Mouse (Mus musculus) left cerebral cortex, postnatal 10 days (tissue): ENCODE data around the gene Tle6. TPM values are rescaled to one million over a fixed set of nuclear protein-coding genes. Genes with fewer than 3 reads are reported as not detected.
A peak's percentile ranks its signal among the peaks of the same experiment; 100 is the strongest.

Experiments used
- DNase-seq, 2 experiments: peaks; one replicate each; pipeline ENCODE4 v3.0.0; 2021 to 2022; ENCODE audit warnings: low spot score in 2 of 2, mixed read lengths in 1 of 2; ENCODE audit errors: extremely low spot score in 1 of 2
- intact Hi-C: fragments of 180-260 bp; cut with DNase I; formaldehyde crosslinking; loops from one replicate; pipeline ENCODE4 v1.15.1; 2025
- total RNA-seq, 2 experiments: library from RNA; stranded (reverse); gene quantifications; 2 replicates each; pipeline ENCODE4 v1.2.3; 2021

The Tle6 gene
- total RNA-seq, 2 experiments from 2014 or later = 0.93 to 3.0 TPM

DNA sequence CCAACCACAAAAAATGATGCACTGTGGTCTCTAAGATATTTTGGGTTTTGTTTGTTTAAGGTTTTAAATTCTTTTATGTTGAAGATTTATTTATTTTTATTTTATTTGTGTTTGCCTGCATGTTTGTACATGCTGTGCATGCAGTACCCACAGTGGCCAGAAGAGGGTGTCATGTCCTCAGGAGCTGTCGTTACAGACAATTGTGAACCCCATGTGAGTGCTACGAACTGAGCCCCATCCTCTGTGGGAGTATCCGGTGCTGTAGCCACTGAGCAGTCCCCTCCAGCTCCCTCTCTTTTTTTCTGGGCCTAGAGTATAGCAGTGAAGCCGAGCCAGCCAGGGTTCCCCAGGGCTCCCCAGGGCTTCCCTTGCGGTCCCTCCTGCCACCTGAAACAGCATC is 47.6 kb downstream of the Tle6 start:
- DNase-seq = no peak
- intact Hi-C loops = loop anchor here (10.0 kb wide), 1 partner anchor 52 kb away; the partner anchor contains the start of genes BC025920 and Tle6

GRCm38 (mm10) chr10:81551597-81552102 is 49.2 kb downstream of the Tle6 start:
- intact Hi-C loops = loop anchor here (10.0 kb wide), 1 partner anchor 53 kb away; the partner anchor contains the start of genes BC025920 and Tle6
- peak; percentile 86 to 92 for DNase-seq

GRCm38 (mm10) chr10:81550257-81550656 is 50.6 kb downstream of the Tle6 start:
- intact Hi-C loops = loop anchor here (10.0 kb wide), 1 partner anchor 55 kb away; the partner anchor contains the start of genes BC025920 and Tle6
- peak in 1 of 2 experiments; percentile 74 for DNase-seq

- intact Hi-C loops = no loop called here
- no peak for DNase-seq
These were observed 51.9 kb downstream of the Tle6 start for GRCm38 (mm10) chr10:81548944-81549343.

DNA sequence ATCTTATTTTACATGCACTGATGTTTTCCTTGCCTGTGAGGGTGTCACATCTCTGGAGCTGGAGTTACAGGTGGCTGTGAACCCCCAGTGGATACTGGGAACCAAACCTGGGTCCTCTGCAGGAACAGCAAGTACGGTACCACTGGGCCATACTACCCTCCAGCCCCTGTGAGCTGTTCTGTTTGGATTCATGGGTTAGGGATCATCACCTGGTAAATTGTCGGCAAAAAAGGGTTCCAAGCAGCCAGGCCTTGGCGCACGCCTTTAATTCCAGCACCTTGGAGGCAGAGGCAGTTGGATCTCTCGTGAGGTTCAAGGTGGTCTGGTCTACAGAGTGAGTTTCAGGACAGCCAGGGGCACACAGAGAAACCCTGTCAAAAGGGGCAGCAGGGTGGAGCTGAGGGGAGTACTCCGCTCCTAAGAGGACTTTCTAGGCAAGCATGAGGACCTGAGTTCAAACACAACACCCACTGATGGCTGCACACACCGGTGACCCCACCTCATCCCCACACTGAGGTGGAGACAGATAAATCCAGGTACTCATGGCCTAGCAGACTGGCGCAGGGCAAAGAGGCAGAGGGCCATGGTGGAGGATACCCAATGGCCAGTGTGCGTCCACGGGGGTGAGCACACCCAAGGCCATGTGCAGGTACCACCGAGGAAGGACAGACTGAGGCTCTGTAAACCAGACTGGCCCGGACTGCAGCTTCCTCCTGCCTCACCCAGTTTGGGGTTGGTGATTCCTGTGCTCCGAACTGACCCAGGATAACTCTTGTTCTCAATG is 53.9 kb downstream of the Tle6 start:
- intact Hi-C loops = no loop called here
- no peak for DNase-seq

DNA sequence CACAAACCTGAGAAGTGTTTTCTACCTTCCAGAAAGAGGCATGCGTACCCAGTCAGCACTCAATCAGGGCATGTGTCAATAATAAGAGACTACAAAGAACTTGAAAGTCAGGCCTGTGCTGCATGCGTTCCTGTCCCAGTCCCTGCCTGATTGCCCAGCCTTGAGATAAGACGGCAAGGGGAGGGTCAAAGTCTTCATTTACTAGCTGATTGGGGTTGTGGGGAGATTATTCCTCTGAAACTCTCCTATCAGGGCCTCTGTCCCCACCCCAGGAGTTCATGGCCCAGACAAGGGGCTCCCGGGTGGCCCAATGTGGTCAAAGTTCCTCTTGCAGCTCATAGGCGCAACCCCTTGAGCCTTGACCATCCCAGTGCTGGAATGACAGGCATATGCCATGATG is 54.5 kb downstream of the Tle6 start:
- intact Hi-C loops = no loop called here
- DNase-seq = no peak

- intact Hi-C loops = no loop called here
These were observed 55.6 kb downstream of the Tle6 start, which contains the start of gene Gna11 for GRCm38 (mm10) chr10:81545161-81545747. Gene Gna11 (minus strand): TSS chr10:81545190.

DNA sequence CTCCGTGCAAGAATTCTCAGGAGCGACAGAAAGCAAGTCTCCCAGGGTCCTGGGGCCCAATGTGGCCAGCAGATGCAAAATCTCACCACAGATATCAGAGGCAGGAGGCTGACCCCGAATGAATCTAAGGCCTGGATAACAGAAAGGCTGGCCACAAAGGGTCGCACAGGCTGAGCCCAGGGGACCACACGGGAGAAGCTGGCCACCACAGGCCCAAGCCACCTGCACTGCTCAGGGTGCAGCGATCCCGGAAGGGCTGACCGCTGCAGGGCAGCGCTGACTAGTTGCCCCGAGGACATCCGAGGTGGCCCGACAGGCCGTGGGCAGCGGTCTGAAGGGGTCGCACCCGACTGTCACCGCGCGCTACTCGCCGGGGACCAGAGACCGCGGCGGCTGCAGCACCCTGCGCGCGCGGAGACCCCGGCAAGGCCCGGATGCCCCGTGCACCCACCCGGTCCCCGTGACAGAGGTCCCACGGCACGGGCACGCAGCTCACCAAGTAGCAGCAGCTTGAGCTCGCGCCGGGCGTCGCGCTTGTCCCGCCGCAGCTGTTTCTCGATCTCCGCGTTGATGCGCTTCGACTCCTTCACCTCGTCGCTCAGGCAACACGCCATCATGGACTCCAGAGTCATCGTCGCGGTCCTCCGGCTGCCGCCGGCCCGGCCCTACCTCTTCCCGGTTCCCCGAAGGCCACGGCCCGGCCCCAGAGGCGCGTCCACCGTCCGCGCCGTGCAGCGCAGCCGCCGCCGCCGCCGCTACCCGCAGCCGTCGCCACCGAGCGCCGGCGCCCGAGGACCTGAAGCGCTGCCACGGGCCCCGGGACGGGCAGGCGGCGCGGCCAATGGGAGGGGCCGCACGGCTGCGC is 56.3 kb downstream of the Tle6 start:
- no peak for DNase-seq
- intact Hi-C loops = no loop called here

More at GRCm38 (mm10) chr10:81545161-81545747, 55.6 kb downstream of the Tle6 start, which contains the start of gene Gna11:
- DNase-seq = peak; percentile 98 to 100

DNA sequence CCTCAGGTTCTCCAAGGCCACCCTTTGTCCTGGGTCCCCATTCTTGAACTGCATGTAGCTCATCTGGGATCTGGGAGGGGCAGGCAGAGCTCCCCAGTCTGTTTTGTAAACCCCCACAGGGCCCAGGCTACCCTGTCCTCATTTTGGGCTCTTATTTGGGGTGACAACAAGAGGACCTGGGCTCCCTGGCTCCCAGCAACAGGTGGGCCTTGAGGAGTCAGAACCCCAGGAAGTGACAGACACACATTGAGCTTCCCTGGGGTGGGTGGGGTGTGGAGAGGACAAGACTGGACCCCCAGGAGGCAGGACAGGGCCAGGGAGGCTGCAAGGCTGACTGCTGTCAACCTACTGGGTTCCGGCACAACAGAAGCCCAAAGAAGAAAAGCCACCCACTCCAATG is 57.2 kb downstream of the Tle6 start:
- no peak for DNase-seq
- intact Hi-C loops = no loop called here

GRCm38 (mm10) chr10:81542727-81543460 is 58.0 kb downstream of the Tle6 start:
- intact Hi-C loops = no loop called here
- no peak for DNase-seq

GRCm38 (mm10) chr10:81541803-81542202 is 59.1 kb downstream of the Tle6 start:
- intact Hi-C loops = no loop called here
- peak in 1 of 2 experiments; percentile 81 for DNase-seq

DNA sequence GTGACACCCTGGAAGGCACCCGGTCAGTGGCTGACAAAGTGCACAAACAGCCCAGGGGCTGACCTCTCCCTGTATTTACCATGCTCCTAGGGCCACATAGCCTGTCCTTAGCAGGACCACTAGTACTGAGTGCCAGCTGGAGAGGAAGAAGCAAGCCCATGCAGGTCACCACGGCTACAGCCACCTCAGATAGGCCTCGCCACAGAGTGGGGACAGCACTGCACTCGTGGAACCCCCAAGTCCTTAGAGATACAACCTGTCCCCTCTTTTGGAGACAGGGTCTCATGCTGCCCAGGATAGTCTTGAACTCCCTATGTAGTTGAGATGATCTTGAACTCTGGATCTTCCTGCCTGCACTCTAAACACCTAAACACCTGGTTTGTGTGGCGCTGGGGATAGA is 59.5 kb downstream of the Tle6 start:
- DNase-seq = no peak
- intact Hi-C loops = no loop called here

Other genes starting within 250 kb of the Tle6 start
- 10 to 100 TPM; 32.8 to 35.9 TPM for gene Mfsd12, start 243.6 kb downstream of the Tle6 start, total RNA-seq
- 1 to 10 TPM; 1.2 to 1.7 TPM for gene 4930404N11Rik, start 235.3 kb downstream of the Tle6 start, total RNA-seq
- gene Fzr1, start 222.6 kb downstream of the Tle6 start, total RNA-seq = 10 to 100 TPM; 85.7 to 94.7 TPM
- 10 to 100 TPM; 79.3 to 83.5 TPM for gene Dohh, start 216.6 kb downstream of the Tle6 start, total RNA-seq
- gene Gm48551, start 216.6 kb downstream of the Tle6 start, total RNA-seq = 1 to 10 TPM; 3.4 to 5.0 TPM
- 1 to 10 TPM; 2.5 to 3.5 TPM for gene Gm48552, start 212.1 kb downstream of the Tle6 start, total RNA-seq
- gene Smim24, start 208.0 kb downstream of the Tle6 start, total RNA-seq = 1 to 10 TPM; 2.0 to 2.2 TPM
- gene Nfic, start 145.4 kb downstream of the Tle6 start, total RNA-seq = 10 to 100 TPM; 40.7 to 44.6 TPM
- gene Celf5, start 118.4 kb downstream of the Tle6 start, total RNA-seq = 100 to 1,000 TPM; 287 to 297 TPM
- 100 to 1,000 TPM in 1 of 2 experiments, 10 to 100 TPM in 1; 94.8 to 102 TPM for gene Ncln, start 104.7 kb downstream of the Tle6 start, total RNA-seq
- gene S1pr4, start 100.9 kb downstream of the Tle6 start, total RNA-seq = under 1 TPM; 0.18 to 0.28 TPM
- 1 to 10 TPM; 2.3 to 2.9 TPM for gene Gna15, start 76.8 kb downstream of the Tle6 start, total RNA-seq
- gene Gna11, start 55.9 kb downstream of the Tle6 start, total RNA-seq = 100 to 1,000 TPM; 111 to 118 TPM
- 100 to 1,000 TPM; 542 to 558 TPM for gene Aes, start 41.6 kb downstream of the Tle6 start, total RNA-seq
- gene Tle2, start 26.5 kb downstream of the Tle6 start, total RNA-seq = 10 to 100 TPM; 20.9 to 22.4 TPM
- 1 to 10 TPM; 1.9 to 2.2 TPM for gene BC025920, start 5.2 kb upstream of the Tle6 start, total RNA-seq
- 10 to 100 TPM; 28.0 to 29.3 TPM for gene Sirt6, start 26.7 kb upstream of the Tle6 start, total RNA-seq
- gene Ankrd24, start 27.5 kb upstream of the Tle6 start, total RNA-seq = 10 to 100 TPM; 34.1 to 35.1 TPM
- gene Gm10778, start 48.0 kb upstream of the Tle6 start, total RNA-seq = 1 to 10 TPM; 5.0 to 5.7 TPM
- 10 to 100 TPM in 1 of 2 experiments, 1 to 10 TPM in 1; 9.7 to 10.6 TPM for gene Zfp433, start 103.8 kb upstream of the Tle6 start, total RNA-seq
- gene Gm3055, start 170.1 kb upstream of the Tle6 start, total RNA-seq = 10 to 100 TPM in 1 of 2 experiments, 1 to 10 TPM in 1; 7.0 to 10.2 TPM
- 1 to 10 TPM; 3.2 to 3.9 TPM for gene Gm4767, start 211.1 kb upstream of the Tle6 start, total RNA-seq